ENCODE assay signal across 28 mouse cellular contexts in the genomic region with DNA sequence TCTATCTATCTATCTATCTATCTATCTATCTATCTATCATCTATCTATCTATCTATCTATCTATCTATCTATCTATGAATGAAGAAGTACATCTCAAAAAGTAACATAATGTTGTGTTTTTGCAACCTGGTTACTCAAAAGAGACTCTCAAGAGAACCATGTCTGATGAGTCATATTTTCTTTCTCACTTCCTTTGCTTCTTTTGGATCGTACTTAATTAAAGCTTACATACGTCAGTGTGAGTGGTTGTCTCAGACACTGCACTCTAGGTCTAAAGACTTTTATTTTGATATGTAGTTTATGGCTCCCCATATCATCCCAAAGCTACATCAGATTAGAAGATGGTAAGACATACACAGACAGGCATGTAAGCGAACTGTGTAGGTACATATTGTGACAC. TPM values are rescaled to one million over a fixed set of nuclear protein-coding genes. Genes with fewer than 3 reads are reported as not detected.
"Had no signal": no experiment of that assay in that cellular context is flagged by ENCODE, and none has a peak within 500 bp of the region (broad histone marks: within the 10 kb centered on the region; RNA-seq: fewer than 3 reads in every experiment).

No protein-coding gene starts in this region.

- ATAC-seq: liver, postnatal 0 days; lung, postnatal 0 days; midbrain, embryonic 13.5 days; midbrain, embryonic 16.5 days had no signal

- H3K4me2 ChIP-seq: liver, embryonic 13.5 days; liver, embryonic 15.5 days; lung, embryonic 15.5 days; midbrain, embryonic 13.5 days; neural tube, embryonic 13.5 days; neural tube, embryonic 15.5 days; stomach, embryonic 15.5 days had no signal

- H3K4me3 ChIP-seq: liver, embryonic 13.5 days; liver, embryonic 15.5 days; lung, embryonic 15.5 days; midbrain, embryonic 10.5 days; midbrain, embryonic 13.5 days; myocyte; neural tube, embryonic 13.5 days; neural tube, embryonic 15.5 days; stomach, embryonic 15.5 days had no signal

- H3K4me1 ChIP-seq: liver, embryonic 13.5 days; liver, embryonic 15.5 days; lung, embryonic 15.5 days; midbrain, embryonic 10.5 days; midbrain, embryonic 13.5 days; neural tube, embryonic 13.5 days; neural tube, embryonic 15.5 days; stomach, embryonic 15.5 days had no signal

- H3K9ac ChIP-seq: liver, embryonic 13.5 days; liver, embryonic 15.5 days; liver, postnatal 0 days; lung, embryonic 15.5 days; midbrain, embryonic 13.5 days; neural tube, embryonic 13.5 days; neural tube, embryonic 15.5 days; stomach, embryonic 15.5 days had no signal

- DNase-seq: liver, embryonic 13.5 days; liver, postnatal 0 days; lung, adult 2 months; lung, postnatal 14 days; lung, postnatal 36 days; retina, postnatal 1 day; right cerebral cortex, adult 18-20 months; right cerebral cortex, postnatal 4 days; spleen, adult 18-20 months; thymus, adult 2 months; thymus, postnatal 25 days; thymus, postnatal 4 days had no signal

- H3K9me3 ChIP-seq: liver, embryonic 13.5 days; liver, embryonic 15.5 days; lung, embryonic 15.5 days; midbrain, embryonic 10.5 days; midbrain, embryonic 13.5 days; neural tube, embryonic 15.5 days; stomach, embryonic 15.5 days had no signal

- H3K27me3 ChIP-seq: liver, embryonic 13.5 days; liver, embryonic 15.5 days; lung, embryonic 15.5 days; midbrain, embryonic 13.5 days; neural tube, embryonic 13.5 days; neural tube, embryonic 15.5 days; stomach, embryonic 15.5 days had no signal

- H3K36me3 ChIP-seq: liver, embryonic 13.5 days; liver, embryonic 15.5 days; lung, embryonic 15.5 days; midbrain, embryonic 10.5 days; midbrain, embryonic 13.5 days; neural tube, embryonic 13.5 days; neural tube, embryonic 15.5 days; stomach, embryonic 15.5 days had no signal

- H3K27ac ChIP-seq: liver, embryonic 13.5 days; liver, embryonic 15.5 days; lung, embryonic 15.5 days; midbrain, embryonic 10.5 days; midbrain, embryonic 13.5 days; neural tube, embryonic 13.5 days; neural tube, embryonic 15.5 days; stomach, embryonic 15.5 days; stomach, postnatal 0 days had no signal

RNA-seq across cellular contexts. Expression of gene Tpte, which starts 10.1 kb away (rescaled TPM):
- total RNA-seq: megakaryocyte, adult 5-6 weeks; megakaryocyte-erythroid progenitor cell, adult 5-6 weeks had no signal
- polyA plus RNA-seq: liver, embryonic 13.5 days; liver, embryonic 15.5 days; liver, postnatal 0 days; lung, adult 2 months; lung, embryonic 15.5 days; lung, postnatal 0 days; midbrain, embryonic 10.5 days; midbrain, embryonic 13.5 days; midbrain, embryonic 16.5 days; myocyte; neural tube, embryonic 11.5 days; neural tube, embryonic 13.5 days; neural tube, embryonic 15.5 days; small intestine, adult 2 months; stomach, embryonic 15.5 days; stomach, postnatal 0 days; thymus, adult 2 months; urinary bladder, adult 2 months had no signal
